Mouse (Mus musculus) skeletal muscle tissue, adult 2 months (tissue): ENCODE results near the gene Prox1.

ENCODE experiments used
- DNase-seq: peaks from one replicate; pipeline ENCODE4 v3.0.0-alpha.2; 2012; ENCODE audit warnings: low read depth, low spot score

The Prox1 gene

GRCm38 (mm10) chr1:190085703-190086102, 84.8 kb downstream of the Prox1 start:
- no peak for DNase-seq

DNA sequence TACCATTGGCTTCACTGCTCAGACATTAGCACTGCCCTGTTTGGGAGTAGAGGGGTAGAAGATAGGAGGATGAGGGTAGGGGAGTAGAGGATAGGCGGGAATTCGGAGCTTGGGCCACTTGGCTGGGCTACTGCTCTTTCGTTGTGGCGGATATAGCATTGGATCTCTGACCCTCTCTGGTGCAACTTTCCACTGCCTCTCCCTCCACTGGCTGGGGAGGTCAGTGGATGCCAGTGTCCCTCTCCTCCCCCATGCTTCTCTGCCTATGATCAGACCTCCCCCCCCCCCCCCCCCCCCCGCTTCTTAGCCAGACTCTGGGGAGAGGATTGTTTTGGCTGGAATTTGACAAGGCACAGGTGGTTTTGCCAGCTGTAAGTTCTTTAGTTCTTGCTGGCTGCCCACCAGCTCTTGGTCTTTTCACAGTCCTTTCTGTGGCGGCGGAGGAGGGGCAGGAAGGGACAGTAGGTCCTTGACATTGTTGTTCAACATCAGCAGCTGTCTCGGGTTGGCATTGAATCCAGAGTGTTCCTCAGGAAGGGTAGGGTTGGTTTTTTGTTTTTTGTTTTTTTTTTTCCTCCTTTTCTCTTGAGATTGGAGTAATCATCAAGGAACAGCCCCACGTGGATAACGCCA, 90.8 kb downstream of the Prox1 start:
- DNase-seq, result no peak

- no peak for DNase-seq
Measured at GRCm38 (mm10) chr1:190076601-190077000, 93.9 kb downstream of the Prox1 start.
